Mouse (Mus musculus) monocyte, adult 2 months (primary cell): ENCODE data around the gene Atp2b4.

Experiments
- DNase-seq, 2 experiments: peaks; one replicate each; pipeline ENCODE4 v3.0.0; 2022; ENCODE audit warnings: low spot score in 2 of 2, low read depth in 1 of 2

The Atp2b4 gene

GRCm38 (mm10) chr1:133800948-133801393, at the start of gene Atp2b4:
Atp2b4 (minus strand) TSS chr1:133801041.
- peak; percentile 84 to 93 for DNase-seq

GRCm38 (mm10) chr1:133844734-133845133, 43.9 kb upstream of the Atp2b4 start:
- no peak for DNase-seq

GRCm38 (mm10) chr1:133843900-133844299, 43.1 kb upstream of the Atp2b4 start:
- no peak for DNase-seq

GRCm38 (mm10) chr1:133843370-133843769, 42.5 kb upstream of the Atp2b4 start:
- no peak for DNase-seq

GRCm38 (mm10) chr1:133842074-133842725, 41.4 kb upstream of the Atp2b4 start:
- DNase-seq, result no peak

- no peak for DNase-seq
These were observed 40.5 kb upstream of the Atp2b4 start for GRCm38 (mm10) chr1:133841171-133841926.

- no peak for DNase-seq
These were observed 39.7 kb upstream of the Atp2b4 start for GRCm38 (mm10) chr1:133840530-133840929.

- DNase-seq, result no peak
These were observed 33.5 kb upstream of the Atp2b4 start for GRCm38 (mm10) chr1:133834309-133834708.

GRCm38 (mm10) chr1:133832781-133833180, 31.9 kb upstream of the Atp2b4 start:
- DNase-seq, result no peak

- no peak for DNase-seq
These were observed 25.4 kb upstream of the Atp2b4 start for GRCm38 (mm10) chr1:133826193-133826592.

- DNase-seq, result no peak
These were observed 24.7 kb upstream of the Atp2b4 start for GRCm38 (mm10) chr1:133825543-133825942.

GRCm38 (mm10) chr1:133825140-133825539, 24.3 kb upstream of the Atp2b4 start:
- no peak for DNase-seq

GRCm38 (mm10) chr1:133821144-133821543, 20.3 kb upstream of the Atp2b4 start:
- DNase-seq, result no peak

GRCm38 (mm10) chr1:133820100-133820499, 19.3 kb upstream of the Atp2b4 start:
- DNase-seq, result no peak

GRCm38 (mm10) chr1:133818531-133818930, 17.7 kb upstream of the Atp2b4 start:
- DNase-seq, result no peak

- DNase-seq, result no peak
These were observed 15.1 kb upstream of the Atp2b4 start for GRCm38 (mm10) chr1:133815747-133816491.

- DNase-seq, result no peak
These were observed 8.5 kb upstream of the Atp2b4 start for GRCm38 (mm10) chr1:133809376-133809775.

- DNase-seq, result no peak
These were observed 7.2 kb upstream of the Atp2b4 start for GRCm38 (mm10) chr1:133808020-133808419.

- DNase-seq, result no peak
These were observed 902 bp upstream of the Atp2b4 start for GRCm38 (mm10) chr1:133801743-133802142.

GRCm38 (mm10) chr1:133800512-133800911, 329 bp downstream of the Atp2b4 start:
- DNase-seq, result no peak

GRCm38 (mm10) chr1:133799686-133800445, 975 bp downstream of the Atp2b4 start:
- no peak for DNase-seq
